Mouse (Mus musculus) heart, postnatal 25 days (tissue): ENCODE measurements around the gene Cav1. TPM values are rescaled to one million over a fixed set of nuclear protein-coding genes. Genes with fewer than 3 reads are reported as not detected.

Experiments used
- DNase-seq: peaks from one replicate; pipeline ENCODE4 v3.0.0; 2022; ENCODE audit warnings: low spot score
- intact Hi-C: fragments of 180-260 bp; cut with DNase I; formaldehyde crosslinking; loops from one replicate; pipeline ENCODE4 v1.15.1; 2025
- total RNA-seq, 2 experiments: library from RNA; stranded (reverse); gene quantifications; 2 replicates each; pipeline ENCODE4 v1.2.3; 2021

Gene Cav1
- total RNA-seq, 2 experiments from 2014 or later = 242 to 304 TPM

GRCm38 (mm10) chr6:17387991-17388710, 82.0 kb downstream of the Cav1 start:
- intact Hi-C loops = no loop called here
- DNase-seq = no peak

Other genes starting within 250 kb of the Cav1 start
- 1 to 10 TPM; 3.0 to 3.5 TPM for gene Tes, start 241.2 kb upstream of the Cav1 start, total RNA-seq
- gene Cav2, start 25.1 kb upstream of the Cav1 start, total RNA-seq = 10 to 100 TPM; 51.1 to 56.1 TPM
- 1 to 10 TPM; 1.5 to 2.4 TPM for gene Met, start 157.5 kb downstream of the Cav1 start, total RNA-seq